Mouse (Mus musculus) neural tube, embryonic 14.5 days (tissue): ENCODE measurements at regions not wholly inside any gene's neighbourhood (a gene's known extent, or its start where the extent isn't known, plus 50 kb on each side); places are given as distances from the start of the nearest gene placed in this dataset.

Experiments used
- ATAC-seq: fragments of 200-750 bp; cut with Nextera tagmentation; 2 replicates; pipeline ENCODE4 v1.8.0; 2017; ENCODE audit warnings: low read depth, mild to moderate bottlenecking, moderate TSS enrichment, moderate library complexity
- H3K27ac ChIP-seq: fragments of 300-500 bp; sonication (generic); 2 replicates; pipeline ENCODE4 v1.5.1; 2014; ENCODE audit warnings: low read depth, mild to moderate bottlenecking, control low read depth, low read length, moderate library complexity, mixed read lengths
- H3K27me3 ChIP-seq: fragments of 300-500 bp; sonication (generic); 2 replicates; pipeline ENCODE4 v1.6.1; 2014; ENCODE audit warnings: low read length; ENCODE audit not compliant: control insufficient read depth, insufficient read depth
- H3K36me3 ChIP-seq: fragments of 300-500 bp; sonication (generic); 2 replicates; pipeline ENCODE4 v1.6.1; 2014; ENCODE audit warnings: low read length, mixed read lengths; ENCODE audit not compliant: control insufficient read depth, insufficient read depth
- H3K4me1 ChIP-seq: fragments of 300-500 bp; sonication (generic); 2 replicates; pipeline ENCODE4 v1.6.1; 2014; ENCODE audit warnings: low read length; ENCODE audit not compliant: control insufficient read depth, insufficient read depth
- H3K4me2 ChIP-seq: fragments of 300-500 bp; sonication (generic); 2 replicates; pipeline ENCODE4 v1.6.1; 2014; ENCODE audit warnings: mild to moderate bottlenecking, low read depth, low read length, control low read depth
- H3K4me3 ChIP-seq: fragments of 300-500 bp; sonication (generic); 2 replicates; pipeline ENCODE4 v1.5.1; 2014; ENCODE audit warnings: low read depth, low read length, control low read depth, mixed read lengths
- H3K9ac ChIP-seq: fragments of 300-500 bp; sonication (generic); replicated peaks from 2 replicates; pipeline ENCODE4 v1.6.1; 2014; ENCODE audit warnings: low read depth, mild to moderate bottlenecking, control low read depth, low read length, mixed read lengths
- H3K9me3 ChIP-seq: fragments of 300-500 bp; sonication (generic); 2 replicates; pipeline ENCODE4 v1.6.1; 2016; ENCODE audit warnings: low read length; ENCODE audit not compliant: control insufficient read depth
- WGBS: fragments of 180-500 bp; shearing (Covaris S2); extraction: QIAGEN DNeasy Blood & Tissue Kit; methylation state at CpG from one replicate; pipeline ENCODE4 v1.1.7; 2014; 5-methylcytosine and 5-hydroxymethylcytosine counted together

DNA sequence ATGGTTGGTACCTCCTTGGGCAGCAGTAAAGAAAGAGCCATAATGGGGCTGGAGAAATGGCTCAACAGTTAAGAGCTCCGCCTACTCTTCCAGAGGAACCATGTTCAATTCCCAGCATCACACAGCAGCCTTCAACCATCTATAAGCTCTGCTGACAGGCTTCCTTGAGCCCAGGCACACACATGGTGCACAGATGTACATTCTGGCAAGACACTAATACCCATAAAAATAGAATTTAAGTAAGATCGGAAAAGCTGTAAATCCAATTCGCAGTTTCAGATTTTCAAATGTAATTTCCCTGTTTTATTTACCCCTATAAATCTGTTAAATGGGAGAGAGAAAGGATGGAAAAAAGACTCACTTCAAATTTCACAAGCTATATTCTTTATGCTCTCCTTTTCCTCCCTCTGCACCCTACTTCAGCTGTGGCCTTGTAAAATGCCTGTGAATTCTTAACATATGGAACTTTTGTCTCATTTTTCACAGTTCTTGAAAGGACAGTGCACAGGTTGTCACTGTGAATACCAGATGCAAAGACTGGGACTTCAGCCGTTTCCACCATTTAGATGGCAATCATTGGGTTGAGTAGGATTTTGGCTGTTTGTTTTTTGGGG, 58.5 kb upstream of the Ccdc90b start:
- no peak overlapping the region for H3K4me2 ChIP-seq
- no peak overlapping the region for H3K9ac ChIP-seq
- H3K9me3 ChIP-seq = no peaks in the 10 kb centered on the region
- H3K27ac ChIP-seq = no peak overlapping the region
- H3K4me1 ChIP-seq = no peaks in the 10 kb centered on the region
- no peaks in the 10 kb centered on the region for H3K27me3 ChIP-seq
- no peak overlapping the region for H3K4me3 ChIP-seq
- no peak for ATAC-seq
- H3K36me3 ChIP-seq = no peaks in the 10 kb centered on the region
- WGBS = 84% methylated on average over 4 of the region's 4 CpGs

DNA sequence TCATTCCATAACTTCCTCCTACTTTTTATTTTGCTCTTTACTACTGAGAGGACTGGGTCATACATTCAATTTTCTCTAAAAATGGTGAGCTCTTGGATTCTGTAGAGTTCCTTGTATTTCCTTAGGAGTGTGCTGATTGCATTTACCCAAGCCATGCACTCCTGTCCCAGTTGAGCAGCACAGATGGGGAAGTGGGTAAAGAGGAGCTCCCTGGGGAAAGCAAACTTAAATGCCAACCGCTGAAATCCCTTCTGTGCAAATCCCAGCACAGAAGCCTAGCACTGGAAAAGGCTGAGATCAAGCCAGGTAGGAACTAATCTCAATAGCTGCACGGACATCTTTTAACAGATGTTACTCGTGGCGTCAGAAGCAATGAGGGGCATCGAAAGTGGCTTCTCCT, 54.6 kb upstream of the Ccdc90b start:
- Histone ChIP-seq H3K9me3 (no peaks in the 10 kb centered on the region), H3K9ac (no peak overlapping the region), H3K27ac (no peak overlapping the region), H3K4me3 (no peak overlapping the region), H3K36me3 (no peaks in the 10 kb centered on the region), H3K4me1 (no peaks in the 10 kb centered on the region), H3K27me3 (no peaks in the 10 kb centered on the region), H3K4me2 (no peak overlapping the region)
- peak; percentile 46; the same call in 1 of the 2 replicates for ATAC-seq
- 58% methylated on average over 5 of the region's 5 CpGs for WGBS

DNA sequence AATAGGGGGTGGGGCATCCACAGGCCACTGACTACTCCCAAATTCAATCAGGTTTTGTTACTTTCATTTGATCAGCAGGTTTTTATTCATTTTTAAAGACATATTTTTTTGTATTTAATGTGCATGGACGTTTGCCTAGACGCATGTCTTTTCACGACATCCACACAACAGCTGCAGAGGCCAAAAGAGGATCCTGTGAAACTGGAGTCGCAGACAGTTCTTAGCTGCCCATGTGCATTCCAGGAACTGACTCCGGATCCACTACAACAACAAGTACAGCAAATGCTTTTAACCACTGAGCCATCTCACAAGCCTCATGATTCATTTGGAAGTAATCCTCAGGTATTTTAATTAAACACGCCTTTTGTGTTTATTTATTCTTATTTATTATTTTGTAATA, 51.9 kb upstream of the Ccdc90b start:
- no peak overlapping the region for H3K9ac ChIP-seq
- no peaks in the 10 kb centered on the region for H3K4me1 ChIP-seq
- H3K4me2 ChIP-seq = no peak overlapping the region
- 90% methylated on average over 6 of the region's 6 CpGs for WGBS
- H3K9me3 ChIP-seq = no peaks in the 10 kb centered on the region
- H3K4me3 ChIP-seq = no peak overlapping the region
- no peak overlapping the region for H3K27ac ChIP-seq
- no peaks in the 10 kb centered on the region for H3K27me3 ChIP-seq
- no peaks in the 10 kb centered on the region for H3K36me3 ChIP-seq
- no peak for ATAC-seq
